Mouse (Mus musculus) CH12.LX (cell line): ENCODE measurements at regions not wholly inside any gene's neighbourhood (a gene's known extent, or its start where the extent isn't known, plus 50 kb on each side); places are given as distances from the start of the nearest gene placed in this dataset.

ENCODE experiments used
- DNase-seq: peaks from one replicate; pipeline ENCODE4 v3.0.0-alpha.2; 2013; ENCODE audit errors: extremely low read depth
- H3K27ac ChIP-seq: 2 replicates; pipeline ENCODE4 v1.5.1; 2012; ENCODE audit warnings: low read depth, mild to moderate bottlenecking, control low read depth, moderate library complexity; ENCODE audit not compliant: insufficient read depth
- H3K27me3 ChIP-seq: replicated peaks from 2 replicates; pipeline ENCODE3; 2012; ENCODE audit warnings: inconsistent platforms
- H3K36me3 ChIP-seq, 2 experiments: replicated peaks in 1 of 2; 2 replicates each; pipeline versions ENCODE3 to v1.6.1; 2012; ENCODE audit warnings: inconsistent platforms in 1 of 2, low read length in 1 of 2, mild to moderate bottlenecking in 1 of 2, mixed read lengths in 1 of 2, moderate library complexity in 1 of 2; ENCODE audit not compliant: control insufficient read depth in 1 of 2, insufficient read depth in 1 of 2
- H3K4me1 ChIP-seq, 2 experiments: 2 replicates each; pipeline ENCODE4 v1.6.1; 2012; ENCODE audit warnings: inconsistent platforms in 1 of 2, moderate library complexity in 1 of 2; ENCODE audit not compliant: insufficient read depth in 2 of 2, control insufficient read depth in 1 of 2
- H3K4me2 ChIP-seq: 2 replicates; pipeline ENCODE4 v1.6.1; 2012; ENCODE audit warnings: low read depth, mild to moderate bottlenecking, control low read depth; ENCODE audit not compliant: poor library complexity, insufficient read depth, severe bottlenecking
- H3K4me3 ChIP-seq, 3 experiments: fragments of 150-350 bp in 1 of 3; sonication (generic) in 1 of 3; replicated peaks in 1 of 3; 2 replicates each; pipeline versions ENCODE3 to v1.5.1; 2011 to 2012; ENCODE audit warnings: low read depth in 2 of 3, low read length in 2 of 3, mild to moderate bottlenecking in 2 of 3, moderate library complexity in 2 of 3, control low read depth in 1 of 3, improper control_type of control experiment in 1 of 3, inconsistent platforms in 1 of 3, mixed read lengths in 1 of 3; ENCODE audit not compliant: poor library complexity in 1 of 3
- H3K79me2 ChIP-seq: replicated peaks from 2 replicates; pipeline ENCODE4 v1.6.1; 2012; ENCODE audit warnings: mild to moderate bottlenecking, moderate library complexity; ENCODE audit not compliant: control insufficient read depth, poor library complexity, insufficient read depth, severe bottlenecking; ENCODE audit errors: extremely low read depth
- H3K9ac ChIP-seq: 2 replicates; pipeline ENCODE4 v1.6.1; 2012; ENCODE audit warnings: low read depth, mild to moderate bottlenecking, control low read depth, moderate library complexity; ENCODE audit not compliant: insufficient read depth
- H3K9me3 ChIP-seq: replicated peaks from 2 replicates; pipeline ENCODE3; 2012; ENCODE audit warnings: low read length, inconsistent platforms, mixed read lengths
- BHLHE40 ChIP-seq: IDR thresholded peaks from 2 replicates; pipeline ENCODE4 v1.6.1; 2011; ENCODE audit warnings: mild to moderate bottlenecking, low read depth, low read length, improper control_type of control experiment
- CHD1 ChIP-seq: IDR thresholded peaks from 2 replicates; pipeline ENCODE4 v1.6.1; 2012; ENCODE audit warnings: low read depth, low read length, improper control_type of control experiment, inconsistent platforms
- CHD2 ChIP-seq: IDR thresholded peaks from 2 replicates; pipeline ENCODE4 v1.6.1; 2011; ENCODE audit warnings: low read length, improper control_type of control experiment
- ELF1 ChIP-seq: IDR thresholded peaks from 2 replicates; pipeline ENCODE4 v1.6.1; 2014; ENCODE audit warnings: low read depth, mild to moderate bottlenecking, inconsistent platforms, low read length, improper control_type of control experiment
- EP300 ChIP-seq: IDR thresholded peaks from 2 replicates; pipeline ENCODE4 v1.6.1; 2011; ENCODE audit warnings: low read length, improper control_type of control experiment
- ETS1 ChIP-seq: conservative IDR thresholded peaks from 2 replicates; pipeline ENCODE4 v1.6.1; 2012; ENCODE audit warnings: low read depth, mild to moderate bottlenecking, inconsistent platforms, low read length, improper control_type of control experiment, moderate library complexity
- GABPA ChIP-seq: IDR thresholded peaks from 2 replicates; pipeline ENCODE4 v1.6.1; 2012; ENCODE audit warnings: low read depth, low read length, improper control_type of control experiment, inconsistent platforms; ENCODE audit not compliant: insufficient replicate concordance
- HCFC1 ChIP-seq: IDR thresholded peaks from 2 replicates; pipeline ENCODE4 v1.6.1; 2012; ENCODE audit warnings: low read depth, mild to moderate bottlenecking, inconsistent platforms, low read length, improper control_type of control experiment
- JUND ChIP-seq: conservative IDR thresholded peaks from 2 replicates; pipeline ENCODE4 v1.6.1; 2011; ENCODE audit warnings: low read depth, low read length, improper control_type of control experiment
- KAT2A ChIP-seq: IDR thresholded peaks from 2 replicates; pipeline ENCODE4 v1.6.1; 2012; ENCODE audit warnings: low read length, improper control_type of control experiment, inconsistent platforms; ENCODE audit not compliant: insufficient replicate concordance
- MAFK ChIP-seq: IDR thresholded peaks from 2 replicates; pipeline ENCODE4 v1.6.1; 2011; ENCODE audit warnings: low read length, improper control_type of control experiment; ENCODE audit not compliant: insufficient replicate concordance
- MEF2A ChIP-seq: IDR thresholded peaks from 2 replicates; pipeline ENCODE4 v1.6.1; 2014; ENCODE audit warnings: low read depth, mild to moderate bottlenecking, inconsistent platforms, low read length, improper control_type of control experiment, borderline replicate concordance
- MXI1 ChIP-seq: IDR thresholded peaks from 2 replicates; pipeline ENCODE4 v1.6.1; 2011; ENCODE audit warnings: mild to moderate bottlenecking, low read depth, low read length, improper control_type of control experiment
- MYC ChIP-seq: IDR thresholded peaks from 2 replicates; pipeline ENCODE4 v1.6.1; 2011; ENCODE audit warnings: low read depth, mild to moderate bottlenecking, improper control_type of control experiment, low read length
- NELFE ChIP-seq: IDR thresholded peaks from 2 replicates; pipeline ENCODE4 v1.6.1; 2011; ENCODE audit warnings: low read depth, low read length, improper control_type of control experiment
- PAX5 ChIP-seq: IDR thresholded peaks from 2 replicates; pipeline ENCODE4 v1.6.1; 2012; ENCODE audit warnings: low read length, inconsistent platforms, mixed read lengths
- POLR2AphosphoS2 ChIP-seq: IDR thresholded peaks from 2 replicates; pipeline ENCODE4 v1.6.1; 2011; ENCODE audit warnings: low read depth, low read length, improper control_type of control experiment
- RCOR1 ChIP-seq: conservative IDR thresholded peaks from 2 replicates; pipeline ENCODE4 v1.6.1; 2012; ENCODE audit warnings: low read depth, mild to moderate bottlenecking, inconsistent platforms, low read length, improper control_type of control experiment
- SIN3A ChIP-seq: IDR thresholded peaks from 2 replicates; pipeline ENCODE4 v1.6.1; 2012; ENCODE audit warnings: low read length, improper control_type of control experiment, inconsistent platforms
- SMC3 ChIP-seq: IDR thresholded peaks from 2 replicates; pipeline ENCODE4 v1.6.1; 2011; ENCODE audit warnings: low read depth, low read length, improper control_type of control experiment
- USF2 ChIP-seq: conservative IDR thresholded peaks from 2 replicates; pipeline ENCODE4 v1.6.1; 2011; ENCODE audit warnings: low read depth, low read length, improper control_type of control experiment
- ZC3H11A ChIP-seq: IDR thresholded peaks from 2 replicates; pipeline ENCODE4 v1.6.1; 2012; ENCODE audit warnings: low read depth, mild to moderate bottlenecking, inconsistent platforms, low read length, improper control_type of control experiment
- ZKSCAN1 ChIP-seq: IDR thresholded peaks from 2 replicates; pipeline ENCODE4 v1.6.1; 2012; ENCODE audit warnings: low read depth, inconsistent platforms, low read length, improper control_type of control experiment, borderline replicate concordance
- ZMIZ1 ChIP-seq: IDR thresholded peaks from 2 replicates; pipeline ENCODE4 v1.6.1; 2012; ENCODE audit warnings: low read depth, mild to moderate bottlenecking, inconsistent platforms, low read length, improper control_type of control experiment
- dilution Hi-C: fragments of 300-500 bp; cut with MboI; formaldehyde crosslinking; loops from 2 replicates; pipeline ENCODE4 v1.14.3; 2020; ENCODE audit warnings: low sequenced_read_pairs; ENCODE audit not compliant: extremely low pct_unique_long_range_greater_than_20kb, extremely low pct_ligation_motif_present
- in situ Hi-C: fragments of 300-500 bp; cut with MboI; formaldehyde crosslinking; loops from 3 replicates; pipeline ENCODE4 v1.14.3; 2019; ENCODE audit warnings: low sequenced_read_pairs, low pct_ligation_motif_present, low pct_unique_long_range_greater_than_20kb, mixed read lengths

DNA sequence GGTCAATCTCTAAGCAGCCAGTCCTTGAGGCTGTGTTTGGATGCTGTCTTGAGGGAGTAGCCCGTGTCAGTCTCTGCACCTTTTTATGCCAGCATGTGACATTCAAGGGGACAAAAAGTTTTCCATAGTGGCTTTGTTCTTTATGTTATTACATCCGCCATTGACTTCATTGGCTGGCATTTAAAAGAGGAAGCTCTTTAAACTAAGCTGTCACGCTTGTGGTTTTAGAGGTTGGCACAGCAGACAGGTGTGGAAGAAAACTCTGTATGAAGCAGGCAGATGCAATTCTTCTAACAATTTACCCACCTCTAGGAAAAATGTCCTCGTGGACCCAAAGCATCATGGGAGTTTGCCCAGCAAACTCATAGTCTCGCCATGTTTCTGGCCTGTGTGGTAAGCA, 297.5 kb upstream of the Gadl1 start (continued):
- TF ChIP-seq ETS1 = peak; percentile 53
- TF ChIP-seq MEF2A = no peak
- TF ChIP-seq CHD1 = no peak
- TF ChIP-seq SIN3A = no peak
- no peak for TF ChIP-seq ZKSCAN1
- peak; percentile 55 for TF ChIP-seq EP300
- TF ChIP-seq KAT2A = no peak
- no peak for TF ChIP-seq RCOR1
- no peak for TF ChIP-seq HCFC1

- dilution Hi-C loops = no loop called here
- Histone ChIP-seq H3K4me3 (no peak overlapping the region), H3K27me3 (no peaks in the 10 kb centered on the region), H3K4me1 (peaks cover 24 to 50% of the 10 kb centered on the region in 2 experiments), H3K4me2 (no peak overlapping the region), H3K27ac (no peak overlapping the region)
- DNase-seq = no peak
- TF ChIP-seq ETS1 (no peak), SMC3 (no peak)
- TF ChIP-seq, all 38 proteins: peak for 0
- no peaks in the 10 kb centered on the region for H3K79me2 ChIP-seq
- H3K36me3 ChIP-seq = no peaks in the 10 kb centered on the region
- no peaks in the 10 kb centered on the region for H3K9me3 ChIP-seq
- in situ Hi-C loops = no loop called here
- H3K9ac ChIP-seq = no peak overlapping the region
Measured at GRCm38 (mm10) chr9:115612908-115613307, 296.3 kb upstream of the Gadl1 start.

GRCm38 (mm10) chr9:115614007-115614406, 295.2 kb upstream of the Gadl1 start:
- dilution Hi-C loops = no loop called here
- DNase-seq = no peak
- TF ChIP-seq ELF1 (no peak), MAFK (no peak), NELFE (no peak), GABPA (no peak), RCOR1 (no peak), KAT2A (no peak), MXI1 (no peak), BHLHE40 (no peak), CHD2 (no peak), SIN3A (no peak), PAX5 (no peak), MEF2A (no peak), MYC (no peak), ZC3H11A (no peak), USF2 (no peak), JUND (no peak), ZMIZ1 (no peak), POLR2AphosphoS2 (no peak)
- no peak overlapping the region for H3K27ac ChIP-seq
- no peak overlapping the region for H3K4me2 ChIP-seq
- H3K9ac ChIP-seq = no peak overlapping the region
- no peaks in the 10 kb centered on the region for H3K36me3 ChIP-seq
- H3K4me1 ChIP-seq = peaks cover 20 to 39% of the 10 kb centered on the region in 2 experiments
- in situ Hi-C loops = no loop called here
- H3K27me3 ChIP-seq = no peaks in the 10 kb centered on the region
- H3K79me2 ChIP-seq = no peaks in the 10 kb centered on the region
- no peak overlapping the region for H3K4me3 ChIP-seq
- H3K9me3 ChIP-seq = no peaks in the 10 kb centered on the region
